Mouse (Mus musculus) induced T-regulatory cell, adult 2 months (primary cell): Measurements from ENCODE around the gene Slc39a8.

Experiments
- DNase-seq: peaks from one replicate; pipeline ENCODE4 v3.0.0-alpha.2; 2012; ENCODE audit warnings: low read depth

Gene Slc39a8

DNA sequence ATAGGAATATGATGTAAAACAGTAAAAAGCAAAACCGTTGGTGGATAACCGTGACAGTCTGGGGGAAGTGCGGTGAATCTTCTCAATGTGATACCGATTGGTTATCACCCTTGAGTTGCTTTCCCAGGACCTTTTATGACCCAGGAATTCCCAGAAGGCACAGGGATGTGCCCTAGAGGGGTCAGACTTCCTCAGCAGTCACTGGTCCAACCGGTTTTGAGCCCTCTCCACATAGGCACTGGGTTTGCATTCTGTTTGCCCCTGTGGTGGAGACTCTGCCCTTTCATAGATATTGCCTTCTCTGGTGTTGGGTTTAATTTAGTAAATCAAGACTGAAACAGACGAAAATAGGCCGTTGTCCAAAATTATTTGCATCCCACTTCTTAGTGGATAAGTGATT, 20.8 kb downstream of the Slc39a8 start:
- no peak for DNase-seq

DNA sequence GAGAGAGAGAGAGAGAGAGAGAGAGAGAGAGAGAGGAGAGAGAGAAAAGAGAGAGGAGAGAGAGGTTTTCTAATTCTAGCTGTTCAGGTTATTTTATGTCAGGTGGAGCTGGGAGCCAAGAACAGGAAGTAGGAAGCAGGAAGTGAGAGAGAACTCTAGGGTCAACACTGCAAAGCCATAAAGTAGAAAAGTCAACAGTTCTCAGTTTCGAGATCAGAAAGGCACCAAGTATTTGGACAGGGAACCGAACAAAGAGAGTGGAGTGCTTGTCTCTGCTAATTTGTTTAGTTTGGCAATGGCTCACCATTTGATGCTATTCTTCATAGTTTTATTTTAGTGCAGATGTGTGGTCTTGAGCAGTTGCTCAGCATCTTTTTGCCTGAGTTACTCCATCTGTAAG, 26.5 kb downstream of the Slc39a8 start:
- DNase-seq, result no peak

DNA sequence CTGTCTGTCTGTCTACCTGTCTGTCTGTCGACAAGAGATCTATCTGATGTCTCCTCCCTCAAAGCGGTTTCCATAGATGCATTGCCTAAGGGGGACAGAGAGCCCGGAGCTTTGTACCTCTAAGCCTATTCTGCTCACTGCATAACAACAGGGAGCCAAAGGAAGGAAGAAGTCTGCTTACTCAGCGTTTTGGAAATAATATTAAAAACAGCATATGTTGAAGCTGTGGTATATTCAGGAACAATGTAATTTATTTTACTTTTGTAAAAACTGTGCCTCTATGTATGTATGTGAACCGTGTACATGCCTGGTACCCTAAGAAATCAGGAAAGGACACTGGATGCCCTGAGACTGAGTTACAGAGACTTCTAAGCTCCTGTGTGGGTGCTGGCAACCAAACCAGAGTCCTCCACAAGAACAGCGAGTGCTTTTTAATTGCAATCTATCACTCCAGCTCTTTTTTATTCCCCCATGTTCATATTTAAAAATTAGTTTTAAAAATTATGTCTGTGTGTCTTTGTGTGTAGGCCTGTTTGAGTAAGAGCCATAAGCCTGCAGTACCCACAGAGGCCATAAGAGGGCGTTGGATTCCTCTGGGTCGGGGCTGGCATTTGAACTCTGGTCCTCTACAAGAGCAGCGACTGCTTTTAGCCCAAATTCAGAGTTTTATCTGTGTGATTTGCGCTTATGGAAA, 28.7 kb downstream of the Slc39a8 start:
- DNase-seq, result peak; percentile 24

DNA sequence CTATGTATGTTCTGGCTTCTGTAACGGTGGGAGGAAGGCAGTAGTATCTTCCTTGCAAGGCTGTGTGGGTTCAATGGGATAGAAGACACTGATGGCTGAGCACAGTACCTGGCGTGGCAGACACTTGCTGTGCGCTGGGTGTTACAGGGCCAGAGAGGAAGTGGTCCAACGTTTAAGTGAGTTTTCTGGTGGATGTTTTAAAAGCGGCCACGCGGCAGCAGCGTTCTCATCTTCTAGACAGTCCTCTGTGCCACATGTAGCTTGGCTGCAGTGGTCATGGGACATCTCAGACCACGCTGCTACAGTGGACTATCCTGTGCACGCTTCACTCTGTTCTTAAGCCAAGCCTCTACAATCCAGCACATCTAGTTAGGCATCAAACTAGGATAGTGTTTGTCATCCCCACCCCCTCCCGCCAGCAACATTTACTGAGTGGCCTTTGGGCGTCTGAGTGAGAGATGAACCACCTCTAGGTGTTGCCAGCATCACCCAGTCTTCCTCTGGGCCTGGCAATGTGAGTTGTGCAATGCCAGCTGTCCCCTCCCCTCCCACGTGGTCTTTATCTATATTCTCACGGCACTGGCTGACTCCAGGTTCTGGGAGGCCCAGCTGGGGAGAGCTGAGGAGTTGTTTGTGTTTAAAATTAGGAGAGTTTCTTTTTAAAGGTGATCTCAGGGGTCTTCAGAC, 29.4 kb downstream of the Slc39a8 start:
- DNase-seq, result no peak

DNA sequence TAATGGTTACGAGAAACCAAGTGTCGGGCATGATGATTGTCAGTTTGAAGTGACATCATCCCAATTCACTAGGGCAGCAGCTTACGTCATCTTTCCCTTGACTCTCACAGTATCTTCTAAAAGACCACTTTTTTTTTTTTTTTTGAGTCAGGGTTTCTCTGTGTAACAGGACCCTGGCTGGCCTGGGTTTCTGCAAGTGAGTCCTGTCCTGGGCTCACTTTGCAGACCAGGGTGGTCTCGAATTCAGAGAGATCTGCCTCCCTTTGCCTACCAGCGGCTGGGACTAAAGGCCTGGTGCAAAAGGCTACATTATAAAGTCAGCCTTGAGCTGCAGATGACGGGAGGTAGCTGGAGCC, 29.9 kb downstream of the Slc39a8 start:
- DNase-seq, result no peak

DNA sequence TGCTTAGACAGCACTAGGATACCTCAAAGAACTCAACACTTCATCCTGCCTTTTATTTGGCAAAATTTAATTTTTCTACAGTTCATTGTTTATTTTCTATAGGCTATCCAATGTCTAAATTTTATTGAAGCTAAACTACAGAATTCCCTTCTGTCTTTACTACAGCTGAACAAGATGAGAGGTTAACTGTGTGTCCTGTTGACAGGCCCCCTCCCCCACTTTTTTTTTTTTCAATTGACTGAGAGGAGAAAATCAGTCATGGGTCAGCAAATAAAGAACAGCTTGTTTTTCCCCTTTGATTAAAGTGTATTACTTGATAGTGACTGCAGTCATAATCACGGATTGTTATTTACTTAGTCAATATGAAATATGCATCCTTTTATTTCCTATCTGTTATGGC, 31.2 kb downstream of the Slc39a8 start:
- no peak for DNase-seq

DNA sequence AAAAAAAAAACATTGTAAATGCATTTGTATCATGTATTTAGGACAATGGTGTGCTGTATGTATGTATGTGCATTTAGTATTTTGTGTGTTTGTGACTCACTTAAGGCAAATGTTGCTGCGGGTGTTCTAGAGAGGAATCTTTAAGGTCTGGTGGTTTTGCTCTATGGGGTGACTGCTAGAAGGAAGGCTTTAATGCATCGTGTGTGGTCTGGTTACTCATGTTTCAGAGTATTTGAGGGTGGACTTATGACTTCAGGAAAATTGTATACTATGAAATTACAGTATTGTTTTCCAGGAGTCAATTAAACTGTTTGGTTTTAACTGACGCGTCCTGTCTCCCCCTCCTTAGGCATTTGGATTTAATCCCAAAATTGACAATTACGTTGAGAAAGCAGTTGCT, 32.1 kb downstream of the Slc39a8 start:
- DNase-seq, result no peak

DNA sequence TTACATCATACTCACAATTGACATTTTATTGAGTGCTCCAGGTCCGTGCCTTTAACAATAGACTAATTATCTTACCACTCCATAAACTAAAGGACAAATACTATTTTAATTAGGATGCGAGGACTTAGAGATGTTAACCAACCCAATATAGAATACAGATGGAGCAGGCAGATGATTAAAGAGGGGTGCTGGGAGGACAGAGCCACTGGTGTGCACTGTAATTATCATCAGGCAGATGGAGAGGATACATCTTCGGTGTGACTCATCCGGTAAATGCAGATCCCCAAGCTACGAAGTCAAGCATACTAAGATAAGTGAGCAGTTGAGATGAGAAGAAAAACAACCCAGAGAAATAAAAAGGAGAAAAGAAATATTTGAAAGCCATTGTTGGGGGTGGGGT, 34.4 kb downstream of the Slc39a8 start:
- DNase-seq, result no peak

DNA sequence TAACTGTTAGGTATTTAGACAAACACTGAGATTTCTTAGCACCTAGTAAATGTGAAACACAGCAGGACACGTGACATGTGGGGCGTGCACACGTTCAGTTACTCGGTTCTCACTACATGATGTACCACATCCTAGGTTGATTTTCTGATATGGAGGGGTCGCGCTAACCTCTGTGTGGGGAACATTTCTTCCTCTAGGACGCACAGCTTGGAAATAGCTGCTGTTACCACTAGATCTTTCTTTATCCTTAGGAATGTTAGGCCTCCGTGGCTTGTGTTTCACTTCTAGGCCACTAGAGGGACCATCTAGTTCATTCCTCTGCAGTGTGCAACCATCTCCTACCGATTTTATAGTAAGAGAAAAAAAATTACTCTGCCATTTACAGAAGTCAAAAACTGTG, 37.7 kb downstream of the Slc39a8 start:
- peak; percentile 35 for DNase-seq

DNA sequence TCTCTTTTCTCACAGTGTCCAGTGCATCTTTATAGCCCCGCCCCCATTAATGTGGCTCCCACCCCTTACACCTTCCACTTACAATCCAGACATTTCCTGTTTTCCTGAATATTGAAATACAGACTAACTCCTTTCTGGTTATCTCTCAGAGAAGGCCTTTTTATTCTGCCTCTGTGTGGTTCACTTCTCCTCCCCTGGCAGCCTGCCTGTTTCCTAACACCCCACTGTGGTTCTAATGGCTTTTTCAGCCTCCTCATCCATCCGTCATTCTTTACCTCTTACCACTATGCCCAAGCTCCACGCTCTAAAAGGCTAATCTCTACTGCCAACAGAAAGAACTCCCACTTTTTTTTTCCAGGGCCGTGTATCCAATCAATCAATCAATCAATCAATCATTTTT, 44.0 kb downstream of the Slc39a8 start:
- no peak for DNase-seq

DNA sequence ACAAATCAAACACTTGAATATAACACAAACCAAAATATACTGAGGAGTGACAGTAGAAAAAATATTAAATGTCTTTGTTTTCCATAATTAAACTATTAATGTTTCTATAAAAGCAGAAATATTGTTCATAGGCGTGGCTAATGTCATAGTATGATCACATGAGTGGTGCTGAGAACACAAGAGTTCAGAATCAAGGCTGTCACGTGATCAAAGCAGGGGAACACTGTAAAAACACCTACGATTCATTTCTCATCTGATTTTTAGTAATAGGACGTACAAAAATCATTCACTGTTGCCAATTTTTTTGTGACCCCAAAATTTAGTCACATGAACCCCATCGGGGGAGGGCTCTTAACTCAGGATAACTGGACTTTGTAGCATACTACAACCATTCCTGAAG, 47.2 kb downstream of the Slc39a8 start:
- no peak for DNase-seq

DNA sequence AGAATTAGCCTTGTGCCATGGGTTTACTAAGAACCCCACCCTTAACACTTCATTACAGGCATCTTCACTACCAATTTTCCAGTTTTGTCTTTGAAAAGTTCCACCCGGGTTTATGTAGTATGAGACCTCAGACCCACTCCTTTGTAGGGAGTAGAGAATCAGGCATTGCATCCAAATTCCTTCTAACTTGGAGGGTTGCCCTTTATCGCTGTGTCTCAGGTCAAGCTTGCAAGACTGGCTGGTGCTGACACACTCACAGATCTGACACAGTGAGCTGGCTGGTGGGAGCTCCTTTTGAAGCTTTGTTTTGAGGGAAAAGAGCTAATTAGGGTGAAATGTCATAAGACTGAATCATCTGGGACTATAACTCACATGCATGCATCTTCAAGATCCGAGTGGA, 48.5 kb downstream of the Slc39a8 start:
- DNase-seq, result no peak

DNA sequence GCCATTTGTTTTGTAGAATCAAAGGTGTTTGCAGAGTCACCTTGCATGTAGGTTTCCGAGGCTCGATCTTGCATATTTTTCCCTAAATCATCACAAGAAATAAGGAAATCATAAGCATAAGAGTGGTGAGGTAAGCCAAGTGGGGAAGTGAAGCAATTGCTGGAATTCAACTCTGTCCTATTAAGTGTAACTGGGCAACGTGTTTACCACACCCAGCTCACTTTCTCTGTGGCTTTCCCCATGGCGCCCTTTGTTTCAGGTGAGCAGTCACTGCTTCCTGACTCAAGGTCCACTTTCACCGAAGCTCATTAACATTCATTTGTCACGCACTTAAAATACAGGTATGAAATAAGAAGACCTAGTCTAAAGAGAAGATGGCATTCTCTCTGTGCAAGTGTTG, 53.0 kb downstream of the Slc39a8 start:
- DNase-seq, result no peak

DNA sequence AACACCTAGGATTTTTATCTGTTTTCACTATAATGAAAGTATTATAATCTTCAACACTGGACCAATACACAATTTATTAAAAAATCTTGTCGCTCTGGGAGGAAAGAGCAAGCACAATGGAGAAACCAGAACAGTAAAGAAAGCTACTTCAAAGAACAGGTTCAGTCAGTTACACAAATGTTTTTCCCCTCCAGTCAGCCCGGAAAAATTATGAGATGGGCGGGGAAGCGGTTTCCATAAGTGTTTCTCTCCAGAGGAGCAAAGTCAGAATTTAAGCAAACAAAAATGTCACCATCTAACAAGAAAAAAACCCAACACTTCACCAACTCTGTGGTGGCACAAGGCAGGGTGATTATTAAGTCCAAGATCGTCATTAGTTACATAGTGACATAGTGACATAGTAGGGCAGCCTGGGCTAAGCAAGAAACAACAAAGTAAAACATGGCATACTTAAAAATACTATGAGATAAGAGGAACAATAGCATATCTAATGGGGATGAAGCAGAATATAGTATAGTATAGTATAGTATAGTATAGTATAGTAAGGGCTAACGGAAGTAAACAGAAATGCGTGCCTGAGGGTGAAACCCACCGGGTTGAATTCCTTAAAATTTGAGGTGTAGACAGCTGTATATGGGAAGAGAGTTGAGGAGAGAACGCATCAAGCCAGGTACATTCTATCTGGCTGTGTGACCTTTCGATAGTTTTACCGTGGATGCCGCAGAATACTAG, 61.0 kb downstream of the Slc39a8 start:
- no peak for DNase-seq

DNA sequence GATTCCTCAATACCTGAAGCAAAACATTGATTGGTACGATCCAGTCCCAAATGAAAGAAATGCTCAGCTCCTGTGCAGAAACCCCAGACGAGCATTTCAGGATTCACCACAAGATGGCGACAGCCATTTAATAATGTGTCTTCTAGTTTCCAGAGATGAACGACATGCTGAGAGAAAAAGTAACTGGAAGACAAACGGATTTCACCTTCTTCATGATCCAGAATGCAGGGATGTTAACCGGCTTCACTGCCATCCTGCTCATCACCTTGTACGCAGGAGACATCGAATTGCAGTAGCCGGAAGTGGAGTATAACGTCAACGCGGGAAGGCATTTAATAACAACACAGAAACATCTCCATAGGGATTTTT, 61.6 kb downstream of the Slc39a8 start:
- DNase-seq, result peak; percentile 50

DNA sequence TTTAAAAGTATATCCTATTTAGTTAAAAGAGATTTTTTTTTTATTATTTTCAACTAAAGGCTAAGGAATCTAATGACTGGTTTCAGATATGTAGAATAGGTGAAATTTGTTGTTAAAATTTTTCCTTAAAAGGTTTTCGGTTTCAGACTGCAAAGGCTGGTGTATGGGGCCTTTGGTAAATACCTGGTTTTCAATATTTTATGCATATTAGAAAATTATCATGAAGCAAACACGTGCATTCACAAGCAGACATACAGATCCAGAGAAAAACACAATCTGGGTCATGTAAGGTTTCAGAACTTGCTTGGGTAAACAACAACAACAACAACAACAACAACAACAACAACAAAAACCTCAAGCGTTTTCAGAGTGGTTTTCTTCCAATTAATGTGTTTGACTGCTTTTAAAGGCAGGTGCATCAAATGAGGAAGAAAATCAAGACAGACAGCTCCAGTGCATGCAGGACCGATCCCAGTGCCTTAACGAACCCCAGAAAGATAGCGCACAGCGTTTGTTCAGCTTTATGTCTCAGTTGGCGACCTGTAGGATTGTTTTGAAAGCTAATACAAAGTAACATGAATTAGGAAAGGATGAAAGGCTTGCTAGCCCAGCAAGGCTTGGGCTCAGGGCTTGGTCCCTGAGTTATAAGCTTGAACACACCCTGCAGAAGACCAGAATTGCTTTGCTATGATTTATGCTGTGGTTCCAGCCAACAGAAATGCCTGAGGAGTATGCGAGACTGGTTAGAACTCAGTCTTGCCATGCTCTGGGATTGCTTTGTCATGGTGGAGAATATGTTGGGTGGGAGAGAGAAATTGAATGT, 62.2 kb downstream of the Slc39a8 start:
- DNase-seq, result no peak

DNA sequence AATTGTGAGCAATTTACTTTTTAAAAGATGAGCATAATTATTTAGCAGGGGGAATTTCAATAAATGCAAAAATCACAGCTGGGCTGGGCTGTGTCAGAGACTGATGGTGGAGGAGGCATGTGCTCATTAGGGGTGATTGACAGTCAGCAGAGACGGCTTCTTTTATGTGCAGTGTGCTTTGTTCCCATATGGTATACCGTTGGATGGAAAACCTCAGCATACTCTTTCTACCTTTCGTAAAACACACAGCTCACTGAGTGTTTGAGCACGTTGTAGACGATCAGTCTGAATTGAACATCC, 62.7 kb downstream of the Slc39a8 start:
- no peak for DNase-seq

DNA sequence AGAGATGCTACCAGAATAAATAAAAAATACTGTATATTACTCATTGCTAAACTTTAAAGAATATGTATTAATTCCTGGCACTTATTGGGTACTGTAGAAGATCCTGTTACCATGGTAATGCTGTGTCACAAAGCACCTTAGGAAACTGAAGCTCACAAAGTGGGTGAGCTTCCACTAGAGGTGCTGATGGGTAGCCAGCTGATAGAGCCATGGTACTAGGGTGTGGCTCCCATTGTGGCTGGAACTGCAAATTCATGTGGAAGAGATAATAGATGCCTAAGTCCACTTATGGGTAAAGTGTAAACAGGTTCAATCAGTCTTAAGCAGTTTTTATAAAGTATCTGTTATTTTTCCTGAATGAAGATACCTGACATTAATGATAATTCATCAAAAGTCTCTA, 64.3 kb downstream of the Slc39a8 start:
- DNase-seq, result no peak

DNA sequence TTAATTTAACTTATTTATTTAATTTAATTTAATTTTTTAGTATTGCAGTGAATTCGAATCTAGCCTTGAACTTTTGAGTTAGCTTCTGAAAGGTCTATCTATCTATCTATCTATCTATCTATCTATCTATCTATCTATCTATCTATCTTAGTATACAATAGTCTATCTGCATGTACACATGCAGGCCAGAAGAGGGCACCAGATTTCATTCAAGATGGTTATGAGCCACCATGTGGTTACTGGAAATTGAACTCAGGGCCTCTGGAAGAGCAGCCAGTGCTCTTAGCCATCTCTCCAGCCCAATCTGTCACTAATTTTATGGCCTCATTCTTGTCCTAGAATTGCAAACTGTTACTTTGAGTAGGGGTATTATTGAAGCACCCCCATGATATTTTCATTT, 78.3 kb downstream of the Slc39a8 start:
- peak; percentile 14 for DNase-seq

DNA sequence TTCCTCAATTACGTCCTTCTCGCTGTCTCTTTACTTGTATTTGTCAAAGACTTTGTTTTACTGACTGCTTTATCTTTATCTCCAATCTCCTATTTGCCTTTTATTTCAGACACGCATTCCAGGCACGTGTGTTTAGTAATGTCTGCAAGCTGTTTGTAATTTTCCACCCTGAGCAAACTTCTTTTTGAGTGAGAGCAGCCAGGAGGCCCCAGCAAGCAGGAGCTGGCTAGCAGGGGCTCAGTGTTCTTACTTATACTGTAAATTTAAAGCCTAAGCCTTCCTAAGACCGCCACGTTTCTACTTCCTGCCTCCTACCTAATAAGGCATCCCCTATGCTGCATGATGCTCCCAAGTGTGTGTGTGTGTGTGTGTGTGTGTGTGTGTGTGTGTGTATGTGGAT, 79.8 kb downstream of the Slc39a8 start:
- DNase-seq, result no peak

DNA sequence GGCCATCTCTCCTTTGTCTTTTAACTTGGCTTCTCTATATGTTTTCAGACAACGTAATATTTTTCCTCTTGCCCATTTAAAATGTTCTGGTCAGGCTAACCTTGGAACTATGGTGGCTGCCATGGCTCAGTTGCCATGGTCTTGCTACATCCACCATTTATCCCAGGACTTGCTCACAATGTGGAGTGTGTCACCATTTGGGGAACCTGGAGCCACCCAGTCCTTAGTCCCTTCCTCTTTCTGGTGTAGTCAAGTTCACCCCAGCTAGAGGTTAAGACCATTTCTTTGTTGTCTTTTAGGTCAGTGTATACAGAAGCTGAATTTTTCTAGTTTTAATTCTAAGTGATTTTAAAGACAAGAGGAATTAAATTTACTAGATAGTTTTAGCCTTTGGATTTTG, 80.7 kb downstream of the Slc39a8 start:
- DNase-seq, result no peak

DNA sequence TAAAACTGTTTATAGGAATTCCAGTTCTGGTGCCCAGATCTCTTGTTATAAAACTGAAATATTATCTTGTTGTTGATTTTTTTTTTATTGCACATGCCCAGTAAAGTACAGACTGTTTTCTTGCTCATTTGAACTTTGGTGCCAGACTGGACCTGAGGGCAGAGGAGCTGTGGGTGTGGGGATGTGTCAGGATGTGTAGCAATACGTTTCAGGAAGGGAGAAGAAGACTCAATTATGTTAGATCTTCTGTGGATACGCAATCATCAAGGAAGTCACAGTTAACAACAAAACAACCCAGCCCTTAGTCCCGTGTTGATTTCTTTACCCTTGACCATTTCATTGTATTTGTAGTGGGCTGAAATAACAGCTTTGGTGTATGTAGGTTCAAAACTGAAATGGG, 81.9 kb downstream of the Slc39a8 start:
- no peak for DNase-seq

DNA sequence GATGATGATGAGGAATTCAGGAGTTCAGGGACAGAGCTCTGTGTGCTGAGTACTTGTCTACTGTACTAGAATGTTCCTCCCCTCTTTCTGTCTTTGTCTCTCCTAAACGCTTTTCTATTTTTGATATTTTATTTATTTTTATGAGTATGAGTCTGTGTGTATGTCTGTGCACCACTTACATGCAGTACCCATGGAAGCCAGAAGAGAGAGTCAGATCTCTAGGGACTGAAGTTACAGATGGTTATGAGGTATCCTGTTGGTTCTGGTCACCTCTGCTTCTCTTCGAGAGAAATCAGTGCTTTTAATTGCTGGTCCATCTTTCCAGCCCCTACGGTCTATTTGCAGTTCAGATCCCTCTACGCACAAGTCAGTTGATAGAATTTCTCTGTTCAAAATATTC, 90.9 kb downstream of the Slc39a8 start:
- DNase-seq, result no peak
